Mouse (Mus musculus) layer of hippocampus, adult 8-10 months (tissue): ENCODE results near the gene BC003965. TPM values are rescaled to one million over a fixed set of nuclear protein-coding genes. Genes with fewer than 3 reads are reported as not detected.
"Not testable (repeated sequence)": the region's sequence is repeated elsewhere in the genome, so short reads cannot be mapped to it uniquely, and the experiment has no call there.

ENCODE experiments used
- DNase-seq, 2 experiments: peaks; one replicate each; pipeline ENCODE4 v3.0.0; 2022; ENCODE audit warnings: low spot score in 2 of 2
- total RNA-seq, 4 experiments: library from RNA; stranded (reverse); gene quantifications; 2 replicates each; pipeline ENCODE4 v1.2.4; 2022

The BC003965 gene
- total RNA-seq, 4 experiments from 2014 or later: 19.7 to 21.1 (median 20.8) TPM

- DNase-seq: no peak
Measured at GRCm38 (mm10) chr17:25218967-25219366, 34.6 kb downstream of the BC003965 start.

- DNase-seq: no peak
Measured at GRCm38 (mm10) chr17:25219492-25220295, 35.3 kb downstream of the BC003965 start.

GRCm38 (mm10) chr17:25220746-25221145 lies 36.4 kb downstream of the BC003965 start:
- no peak for DNase-seq

- DNase-seq: no peak
Measured at GRCm38 (mm10) chr17:25221821-25222503, 37.6 kb downstream of the BC003965 start.

GRCm38 (mm10) chr17:25222504-25222940 lies 38.2 kb downstream of the BC003965 start:
- DNase-seq: not testable (repeated sequence)

GRCm38 (mm10) chr17:25222951-25223601 lies 38.7 kb downstream of the BC003965 start:
- no peak for DNase-seq

- DNase-seq: no peak
Measured at GRCm38 (mm10) chr17:25224586-25225222, 40.4 kb downstream of the BC003965 start.

- DNase-seq: no peak
Measured at GRCm38 (mm10) chr17:25225659-25226058, 41.3 kb downstream of the BC003965 start.

- DNase-seq: no peak
Measured at GRCm38 (mm10) chr17:25227991-25228390, 43.6 kb downstream of the BC003965 start.

GRCm38 (mm10) chr17:25230014-25230655 lies 45.8 kb downstream of the BC003965 start:
- DNase-seq: not testable (repeated sequence)

GRCm38 (mm10) chr17:25230700-25231099 lies 46.3 kb downstream of the BC003965 start:
- no peak for DNase-seq

- not testable (repeated sequence) for DNase-seq
Measured at GRCm38 (mm10) chr17:25231621-25232020, 47.3 kb downstream of the BC003965 start.

- DNase-seq: no peak
Measured at GRCm38 (mm10) chr17:25235635-25236034, 51.3 kb downstream of the BC003965 start.

Other genes with a start within 250 kb of the BC003965 start
- gene Mapk8ip3, start 247.6 kb upstream of the BC003965 start, total RNA-seq: 100 to 1,000 TPM; 384 to 435 (median 406) TPM
- 1 to 10 TPM; 5.5 to 8.8 (median 7.9) TPM for gene Jpt2, start 223.9 kb upstream of the BC003965 start, total RNA-seq
- 10 to 100 TPM; 25.2 to 28.6 (median 26.7) TPM for gene Cramp1l, start 168.8 kb upstream of the BC003965 start, total RNA-seq
- gene Ift140, start 168.5 kb upstream of the BC003965 start, total RNA-seq: 10 to 100 TPM; 22.1 to 25.1 (median 23.5) TPM
- gene Tmem204, start 101.0 kb upstream of the BC003965 start, total RNA-seq: 1 to 10 TPM; 7.4 to 9.3 (median 8.1) TPM
- 10 to 100 TPM; 32.8 to 38.7 (median 36.8) TPM for gene Telo2, start 68.6 kb upstream of the BC003965 start, total RNA-seq
- gene Ptx4, start 63.8 kb upstream of the BC003965 start, total RNA-seq: 1 to 10 TPM in 3 of 4 experiments, under 1 TPM in 1; 0.89 to 3.9 (median 1.8) TPM
- gene Clcn7, start 51.2 kb upstream of the BC003965 start, total RNA-seq: 10 to 100 TPM; 54.7 to 61.5 (median 58.9) TPM
- gene Ccdc154, start 22.1 kb upstream of the BC003965 start, total RNA-seq: under 1 TPM in 1 of 4 experiments, not detected in 3; 0.18 TPM
- gene Gm38655, start 9.1 kb upstream of the BC003965 start, total RNA-seq: not detected
- gene Unkl, start 3.8 kb downstream of the BC003965 start, total RNA-seq: 10 to 100 TPM; 36.0 to 42.6 (median 39.6) TPM
- gene Gnptg, start 55.6 kb downstream of the BC003965 start, total RNA-seq: 10 to 100 TPM; 70.8 to 79.1 (median 76.3) TPM
- 10 to 100 TPM; 22.9 to 28.4 (median 24.9) TPM for gene Tsr3, start 55.6 kb downstream of the BC003965 start, total RNA-seq
- 10 to 100 TPM in 3 of 4 experiments, 1 to 10 TPM in 1; 9.6 to 16.7 (median 11.0) TPM for gene Baiap3, start 71.8 kb downstream of the BC003965 start, total RNA-seq
- gene Ube2i, start 90.1 kb downstream of the BC003965 start, total RNA-seq: 100 to 1,000 TPM; 212 to 231 (median 228) TPM
- not detected for gene Prss34, start 113.8 kb downstream of the BC003965 start, total RNA-seq
- not detected for gene Prss28, start 124.1 kb downstream of the BC003965 start, total RNA-seq
- not detected for gene Prss29, start 134.1 kb downstream of the BC003965 start, total RNA-seq
- not detected for gene Tpsab1, start 161.0 kb downstream of the BC003965 start, total RNA-seq
- 1 to 10 TPM in 1 of 4 experiments, under 1 TPM in 3; 0.31 to 1.0 (median 0.59) TPM for gene Tpsb2, start 181.8 kb downstream of the BC003965 start, total RNA-seq
- gene Tpsg1, start 184.7 kb downstream of the BC003965 start, total RNA-seq: under 1 TPM in 1 of 4 experiments, not detected in 3; 0.47 TPM
- 100 to 1,000 TPM in 2 of 4 experiments, 10 to 100 TPM in 2; 92.8 to 120 (median 105) TPM for gene Cacna1h, start 249.2 kb downstream of the BC003965 start, total RNA-seq